ENCODE assay signal across 16 mouse cellular contexts in genomic region chr19:4398959-4399358, GRCm38 (mm10). TPM values are rescaled to one million over a fixed set of nuclear protein-coding genes. Genes with fewer than 3 reads are reported as not detected.
DNase-seq lines count a peak whose midpoint lies in the region; ATAC-seq and TF ChIP-seq lines count a peak whose summit lies in the region.
"Had no signal": no experiment of that assay in that cellular context is flagged by ENCODE, and none has a peak within 500 bp of the region (broad histone marks: within the 10 kb centered on the region; RNA-seq: fewer than 3 reads in every experiment).

No protein-coding gene starts in this region.

- 76% methylated on average over 4 of the region's 4 CpGs for WGBS in heart, postnatal 0 days
- 39% methylated on average over 4 of the region's 4 CpGs for WGBS in liver, embryonic 14.5 days (ENCODE audit: insufficient replicate concordance)
- 76% methylated on average over 4 of the region's 4 CpGs for WGBS in embryonic facial prominence, embryonic 10.5 days
- WGBS in embryonic facial prominence, embryonic 14.5 days = 77% methylated on average over 4 of the region's 4 CpGs

- no peaks in the 10 kb centered on the region for H3K36me3 ChIP-seq in heart, postnatal 0 days (replicated peaks; ENCODE audit: control insufficient read depth, insufficient read depth, low read length)
- no peaks in the 10 kb centered on the region for H3K36me3 ChIP-seq in liver, embryonic 14.5 days (replicated peaks; ENCODE audit: control insufficient read depth, insufficient read depth, low read depth)
- H3K36me3 ChIP-seq in embryonic facial prominence, embryonic 10.5 days (replicated peaks) = peaks cover under 1% of the 10 kb centered on the region; the same call in 1 of the 2 replicates
- no peaks in the 10 kb centered on the region for H3K36me3 ChIP-seq in embryonic facial prominence, embryonic 14.5 days (ENCODE audit: control insufficient read depth, insufficient read depth, low read length)
- H3K36me3 ChIP-seq: G1E had no signal

- H3K4me3 ChIP-seq in heart, postnatal 0 days (ENCODE audit: low read depth, low read length) = no peak overlapping the region
- no peak overlapping the region for H3K4me3 ChIP-seq in liver, embryonic 14.5 days (ENCODE audit: insufficient read depth in 1 of 2, low read depth in 2 of 2, low read length in 2 of 2)
- H3K4me3 ChIP-seq in embryonic facial prominence, embryonic 10.5 days = 0 out of 2 replicates have a peak overlapping the region, but pooled peaks have one; percentile 93
- peak overlapping the region; percentile 100; the same call in 1 of the 2 replicates for H3K4me3 ChIP-seq in embryonic facial prominence, embryonic 14.5 days (ENCODE audit: low read depth, low read length)
- H3K4me3 ChIP-seq in left cerebral cortex, adult 2 months = no peak overlapping the region

- H3K4me1 ChIP-seq in heart, postnatal 0 days (ENCODE audit: control insufficient read depth, insufficient read depth) = peaks cover 19% of the 10 kb centered on the region
- peaks cover 5 to 8% of the 10 kb centered on the region in 2 experiments for H3K4me1 ChIP-seq in liver, embryonic 14.5 days (replicated peaks; ENCODE audit: control insufficient read depth in 2 of 2, insufficient read depth in 2 of 2, low read length in 1 of 2)
- H3K4me1 ChIP-seq in embryonic facial prominence, embryonic 10.5 days = peaks cover 25% of the 10 kb centered on the region
- H3K4me1 ChIP-seq in embryonic facial prominence, embryonic 14.5 days (ENCODE audit: control insufficient read depth, insufficient read depth, low read length) = peaks cover 8% of the 10 kb centered on the region

- H3K9ac ChIP-seq in heart, postnatal 0 days (replicated peaks; ENCODE audit: low read depth, low read length) = no peak overlapping the region
- no peak overlapping the region for H3K9ac ChIP-seq in liver, embryonic 14.5 days (replicated peaks)
- no peak overlapping the region for H3K9ac ChIP-seq in embryonic facial prominence, embryonic 14.5 days (ENCODE audit: low read depth, low read length)

- TF ChIP-seq EP300 in heart, postnatal 0 days (IDR thresholded peaks at IDR 0.05; ENCODE audit: low read depth) = no peak
- no peak for TF ChIP-seq EP300 in liver, embryonic 14.5 days (IDR thresholded peaks at IDR 0.05; ENCODE audit: low read depth)

- no peak for TF ChIP-seq CTCF in heart, postnatal 0 days (IDR thresholded peaks at IDR 0.05; ENCODE audit: low read depth)
- no peak for TF ChIP-seq CTCF in liver, embryonic 14.5 days (IDR thresholded peaks at IDR 0.05; ENCODE audit: low read depth)
- no peak for TF ChIP-seq CTCF in left cerebral cortex, adult 2 months (IDR thresholded peaks at IDR 0.05)

- no peak for DNase-seq in heart, postnatal 0 days (ENCODE audit: low spot score)
- DNase-seq in heart, adult 11 months = no peak
- DNase-seq in liver, embryonic 14.5 days (ENCODE audit: low read depth in 3 of 3, low spot score in 3 of 3) = no peak
- no peak for DNase-seq in liver
- no peak for DNase-seq in embryonic facial prominence, embryonic 10.5 days (ENCODE audit: low spot score)
- no peak for DNase-seq in embryonic facial prominence, embryonic 14.5 days (ENCODE audit: low spot score)
- DNase-seq in left cerebral cortex, adult 18-20 months (ENCODE audit: low spot score in 2 of 2) = no peak
- no peak for DNase-seq in left cerebral cortex, adult 2 months (ENCODE audit: extremely low spot score in 1 of 2, low spot score in 2 of 2)
- DNase-seq: adrenal gland, adult 2 months; retina, postnatal 1 day; thymus, postnatal 25 days had no signal

- intact Hi-C loops in left cerebral cortex, adult 2 months (cut with DNase I) = loop anchor here (5.0 kb wide), 1 partner anchor 78 kb away; the partner anchor contains the start of gene Syt12

- no peak overlapping the region for H3K4me2 ChIP-seq in heart, postnatal 0 days (ENCODE audit: low read depth, low read length)
- peak overlapping the region; percentile 87 for H3K4me2 ChIP-seq in liver, embryonic 14.5 days (ENCODE audit: low read depth)
- H3K4me2 ChIP-seq in embryonic facial prominence, embryonic 14.5 days (ENCODE audit: low read depth, low read length) = peak overlapping the region; percentile 72; the same call in 1 of the 2 replicates

- H3K27me3 ChIP-seq in heart, postnatal 0 days (ENCODE audit: control insufficient read depth, insufficient read depth, low read length) = no peaks in the 10 kb centered on the region
- H3K27me3 ChIP-seq in liver, embryonic 14.5 days (ENCODE audit: control insufficient read depth, insufficient read depth, low read length) = peaks cover 5% of the 10 kb centered on the region
- peaks cover 5% of the 10 kb centered on the region for H3K27me3 ChIP-seq in embryonic facial prominence, embryonic 10.5 days (replicated peaks; ENCODE audit: low read depth, poor library complexity, severe bottlenecking)
- no peaks in the 10 kb centered on the region for H3K27me3 ChIP-seq in embryonic facial prominence, embryonic 14.5 days (replicated peaks; ENCODE audit: control insufficient read depth, insufficient read depth, low read length)

- no peaks in the 10 kb centered on the region for H3K9me3 ChIP-seq in heart, postnatal 0 days (replicated peaks; ENCODE audit: control insufficient read depth, low read length)
- H3K9me3 ChIP-seq in liver, embryonic 14.5 days (ENCODE audit: control insufficient read depth, low read length) = no peaks in the 10 kb centered on the region
- peaks cover 3% of the 10 kb centered on the region; the same call in 1 of the 2 replicates for H3K9me3 ChIP-seq in embryonic facial prominence, embryonic 10.5 days
- no peaks in the 10 kb centered on the region for H3K9me3 ChIP-seq in embryonic facial prominence, embryonic 14.5 days (ENCODE audit: control insufficient read depth, low read length)
- H3K9me3 ChIP-seq: G1E; heart, embryonic 10.5 days had no signal

- peak overlapping the region; percentile 91; the same call in 1 of the 2 replicates for H3K27ac ChIP-seq in heart, postnatal 0 days (ENCODE audit: low read depth)
- H3K27ac ChIP-seq in liver, embryonic 14.5 days = no peak overlapping the region
- H3K27ac ChIP-seq in embryonic facial prominence, embryonic 10.5 days (replicated peaks) = no peak overlapping the region
- peak overlapping the region; percentile 90; the same call in 1 of the 2 replicates for H3K27ac ChIP-seq in embryonic facial prominence, embryonic 14.5 days (replicated peaks; ENCODE audit: low read depth, low read length)
- no peak overlapping the region for H3K27ac ChIP-seq in left cerebral cortex, adult 2 months

- no peak for ATAC-seq in heart, postnatal 0 days (ENCODE audit: insufficient read depth, low read depth)
- no peak for ATAC-seq in liver, embryonic 14.5 days (ENCODE audit: insufficient read depth)
- ATAC-seq in embryonic facial prominence, embryonic 14.5 days (ENCODE audit: low read depth) = no peak
- ATAC-seq: forebrain, embryonic 16.5 days; liver, postnatal 0 days had no signal

RNA-seq across cellular contexts. Expression of gene Kdm2a, which starts 0.9 kb away (rescaled TPM):
- total RNA-seq in heart, postnatal 0 days (2014; rRNA removed; ENCODE audit: low replicate concordance) = 55.0 and 65.3 TPM in 2 replicates
- 15.4 and 15.7 TPM in 2 replicates for polyA plus RNA-seq in heart, postnatal 0 days (2015; fragmentation: Nextera tagmentation; extraction: Ambion mirVana)
- 18.9 and 19.0 TPM in 2 replicates for polyA plus RNA-seq in liver, embryonic 14.5 days (2012; rRNA removed)
- polyA plus RNA-seq in liver, embryonic 14.5 days (2014; fragmentation: Nextera tagmentation; extraction: Ambion mirVana) = 12.4 and 13.4 TPM in 2 replicates
- polyA plus RNA-seq in embryonic facial prominence, embryonic 10.5 days (2016; fragmentation: Nextera tagmentation; extraction: Ambion mirVana) = 68.6 and 69.6 TPM in 2 replicates
- 48.3 and 52.6 TPM in 2 replicates for polyA plus RNA-seq in embryonic facial prominence, embryonic 14.5 days (2014; fragmentation: Nextera tagmentation; extraction: Ambion mirVana)
- 10 to 100 TPM; 74.0 to 77.0 TPM for total RNA-seq in left cerebral cortex, adult 18-20 months (2021)
- total RNA-seq in left cerebral cortex, adult 2 months (2021) = 10 to 100 TPM; 73.2 to 92.3 TPM

RNA-seq across cellular contexts. Expression of gene Rhod, which starts 40.3 kb away (rescaled TPM):
- total RNA-seq in heart, postnatal 0 days (2014; rRNA removed; ENCODE audit: low replicate concordance) = 24.3 and 35.0 TPM in 2 replicates
- polyA plus RNA-seq in heart, postnatal 0 days (2015; fragmentation: Nextera tagmentation; extraction: Ambion mirVana) = 16.0 and 18.4 TPM in 2 replicates
- 3.8 and 5.3 TPM in 2 replicates for polyA plus RNA-seq in liver, embryonic 14.5 days (2012; rRNA removed)
- 6.2 and 6.4 TPM in 2 replicates for polyA plus RNA-seq in liver, embryonic 14.5 days (2014; fragmentation: Nextera tagmentation; extraction: Ambion mirVana)
- polyA plus RNA-seq in embryonic facial prominence, embryonic 10.5 days (2016; fragmentation: Nextera tagmentation; extraction: Ambion mirVana) = 31.5 and 31.8 TPM in 2 replicates
- polyA plus RNA-seq in embryonic facial prominence, embryonic 14.5 days (2014; fragmentation: Nextera tagmentation; extraction: Ambion mirVana) = 30.0 and 40.4 TPM in 2 replicates
- total RNA-seq in left cerebral cortex, adult 18-20 months (2021) = 1 to 10 TPM in 1 of 2 experiments, under 1 TPM in 1; 0.59 to 1.3 TPM
- 1 to 10 TPM in 1 of 2 experiments, under 1 TPM in 1; 0.75 to 1.2 TPM for total RNA-seq in left cerebral cortex, adult 2 months (2021)
- total RNA-seq: common myeloid progenitor, adult 5-6 weeks had no signal

Comparison
In these comparisons a context has a peak if more than half of its experiments do, and no peak if none do; other contexts are left out.
1. H3K27ac ChIP-seq: peak in heart, postnatal 0 days (single experiment) and embryonic facial prominence, embryonic 14.5 days (single experiment); none in liver, embryonic 14.5 days (single experiment), embryonic facial prominence, embryonic 10.5 days (single experiment) and left cerebral cortex, adult 2 months (single experiment).
2. H3K4me3 ChIP-seq: peak in embryonic facial prominence, embryonic 10.5 days (single experiment) and embryonic facial prominence, embryonic 14.5 days (single experiment); none in heart, postnatal 0 days (single experiment), liver, embryonic 14.5 days (0 of 2) and left cerebral cortex, adult 2 months (single experiment).